Mouse (Mus musculus): ENCODE results near the gene Hist1h2bh. TPM values are rescaled to one million over a fixed set of nuclear protein-coding genes. Genes with fewer than 3 reads are reported as not detected.
"Not testable (repeated sequence)": the region's sequence is repeated elsewhere in the genome, so short reads cannot be mapped to it uniquely, and the experiment has no call there.

Gene Hist1h2bh
- total RNA-seq (2021), result 1 to 10 TPM; 1.7 to 2.1 TPM
- long read RNA-seq, experiment 1, partial matches to known transcripts, result 0 of 1 reads
- long read RNA-seq, experiment 1, other reads (novel, unspliced or antisense), result 0 of 1 reads
- long read RNA-seq, experiment 2, result 0 reads

DNA sequence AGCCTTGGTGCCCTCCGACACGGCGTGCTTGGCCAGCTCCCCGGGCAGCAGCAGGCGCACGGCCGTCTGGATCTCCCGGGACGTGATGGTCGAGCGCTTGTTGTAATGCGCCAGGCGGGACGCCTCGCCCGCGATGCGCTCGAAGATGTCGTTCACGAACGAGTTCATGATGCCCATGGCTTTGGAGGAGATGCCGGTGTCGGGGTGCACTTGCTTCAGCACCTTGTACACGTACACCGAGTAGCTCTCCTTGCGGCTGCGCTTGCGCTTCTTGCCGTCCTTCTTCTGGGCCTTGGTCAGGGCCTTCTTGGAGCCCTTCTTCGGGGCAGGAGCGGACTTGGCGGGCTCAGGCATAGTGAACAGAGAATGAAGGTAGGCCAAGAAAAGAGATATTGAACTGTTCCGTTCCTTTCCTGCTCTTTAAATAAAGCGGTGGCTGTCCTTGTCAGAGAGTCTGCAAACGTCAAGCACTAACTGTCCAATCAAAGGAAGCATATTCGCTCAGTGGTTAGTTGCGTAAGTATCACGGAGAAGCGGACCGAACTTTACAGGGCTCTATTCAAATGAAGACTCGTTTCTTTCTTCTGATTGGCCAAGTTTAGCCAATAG is at the start of gene Hist1h2bh:
Gene Hist1h2bh (minus strand): TSS at position 394 of the 609 bp plus-strand sequence.
- intact Hi-C loops (cut with DNase I), result not testable (repeated sequence)

DNA sequence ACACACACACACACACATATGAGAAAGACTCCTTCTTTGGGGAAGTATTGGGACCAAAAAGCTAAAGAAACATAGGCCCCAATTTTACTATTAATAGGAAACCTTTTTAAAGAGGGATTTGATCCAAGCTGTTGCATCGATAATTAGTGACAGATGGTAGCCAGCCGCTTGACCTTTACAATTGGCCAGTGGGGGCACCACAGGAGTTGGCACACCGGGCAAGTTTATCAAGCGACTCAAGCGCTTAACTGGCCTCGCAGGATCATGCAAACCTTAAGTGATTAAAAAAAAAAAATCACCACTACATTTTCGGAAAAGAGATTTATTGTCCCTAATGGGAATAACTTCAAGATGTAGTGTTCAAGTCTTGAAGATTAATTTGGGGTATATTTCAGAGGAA is 49.4 kb upstream of the Hist1h2bh start:
- intact Hi-C loops (cut with DNase I), result no loop called here
- no peak for DNase-seq

More for the DNA sequence above, at the start of gene Hist1h2bh:
- DNase-seq, result peak; percentile 27 to 57

- intact Hi-C loops (cut with DNase I); DNase-seq: not testable (repeated sequence)
These were observed 48.7 kb upstream of the Hist1h2bh start for GRCm38 (mm10) chr13:23591886-23592285.

GRCm38 (mm10) chr13:23591206-23591605 is 48.0 kb upstream of the Hist1h2bh start:
- no peak for DNase-seq
- intact Hi-C loops (cut with DNase I), result no loop called here

DNA sequence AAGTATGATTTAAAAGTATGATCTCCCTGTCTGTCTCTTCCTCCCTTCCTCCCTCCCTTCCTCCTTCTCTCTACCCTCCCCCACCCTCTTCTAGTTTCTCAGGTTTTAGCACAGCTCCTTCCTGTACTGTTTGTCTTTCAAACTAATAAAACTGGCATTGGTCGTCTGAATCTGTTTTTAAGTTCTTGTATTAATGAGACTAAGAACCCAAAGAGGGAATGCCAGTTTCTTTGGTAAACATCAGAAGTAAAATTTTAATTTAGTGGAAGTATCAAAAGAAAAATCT is 43.7 kb upstream of the Hist1h2bh start:
- no peak for DNase-seq
- intact Hi-C loops (cut with DNase I), result loop anchor here (10.0 kb wide), 1 partner anchor 1872 kb away; the partner anchor contains the start of genes Hist1h2ai, Hist1h2bl and Hist1h3h

DNA sequence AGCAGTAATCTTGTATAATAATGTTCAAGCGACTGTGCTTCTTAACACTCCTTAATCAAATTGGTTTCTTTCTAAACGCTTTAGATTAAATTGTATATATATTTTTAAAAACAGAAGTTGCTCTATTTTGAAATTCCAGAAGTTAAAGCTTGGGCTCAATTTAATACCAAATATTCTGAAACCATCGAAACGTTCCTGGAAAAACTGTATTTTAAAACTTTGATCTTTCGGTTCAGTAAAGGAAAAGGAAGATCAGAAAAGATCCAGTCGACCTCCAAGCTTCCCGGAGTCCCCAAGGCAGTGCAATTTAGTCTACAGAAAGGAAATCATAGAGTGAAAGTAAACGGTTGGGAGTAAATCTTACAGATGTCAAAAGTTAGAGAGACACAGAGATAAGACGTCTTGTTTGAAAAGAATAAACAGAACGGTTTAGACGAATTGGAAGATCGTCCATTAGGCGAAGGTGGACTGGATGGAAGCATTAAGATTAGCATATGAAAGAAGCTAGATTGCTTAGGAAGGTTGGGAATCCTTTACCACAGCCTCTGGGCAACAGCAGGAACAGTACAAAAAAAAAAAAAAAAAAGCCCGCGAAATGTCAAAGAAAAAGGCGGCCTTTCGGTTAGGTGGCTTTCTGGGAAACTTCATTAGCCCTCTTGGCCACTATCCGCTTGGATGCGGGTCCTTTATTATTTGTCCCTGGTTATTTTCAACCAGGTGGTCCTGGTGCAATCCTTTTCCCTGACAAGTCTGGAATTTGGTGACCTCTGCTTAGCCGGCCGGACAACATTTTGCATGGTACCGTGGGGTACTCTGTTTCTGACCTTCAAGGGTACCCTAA is 43.1 kb upstream of the Hist1h2bh start:
- DNase-seq, result no peak
- intact Hi-C loops (cut with DNase I), result loop anchor here (10.0 kb wide), 1 partner anchor 1872 kb away; the partner anchor contains the start of genes Hist1h2ai, Hist1h2bl and Hist1h3h

DNA sequence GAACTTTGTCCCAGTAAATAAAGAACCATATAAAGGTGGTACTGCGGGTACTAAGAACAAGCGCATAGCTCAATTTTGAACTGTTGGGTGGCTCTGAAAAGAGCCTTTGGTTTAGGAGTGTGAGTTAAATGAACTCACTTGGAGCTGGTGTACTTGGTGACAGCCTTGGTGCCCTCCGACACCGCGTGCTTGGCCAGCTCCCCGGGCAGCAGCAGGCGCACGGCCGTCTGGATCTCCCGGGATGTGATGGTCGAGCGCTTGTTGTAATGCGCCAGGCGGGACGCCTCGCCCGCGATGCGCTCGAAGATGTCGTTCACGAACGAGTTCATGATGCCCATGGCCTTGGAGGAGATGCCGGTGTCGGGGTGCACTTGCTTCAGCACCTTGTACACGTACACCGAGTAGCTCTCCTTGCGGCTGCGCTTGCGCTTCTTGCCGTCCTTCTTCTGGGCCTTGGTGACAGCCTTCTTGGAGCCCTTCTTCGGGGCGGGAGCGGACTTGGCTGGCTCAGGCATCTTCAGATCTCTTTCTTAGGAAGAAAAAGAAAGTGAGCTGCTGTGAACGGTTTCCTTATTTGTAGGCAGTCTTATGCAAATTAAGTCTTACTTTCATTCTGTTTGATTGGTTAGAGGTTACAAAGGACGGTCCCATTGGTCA is 42.4 kb upstream of the Hist1h2bh start:
- intact Hi-C loops (cut with DNase I), result loop anchor here (10.0 kb wide), 1 partner anchor 1871 kb away; the partner anchor contains the start of genes Hist1h2ai, Hist1h2bl and Hist1h3h
- peak; percentile 28 to 65 for DNase-seq

GRCm38 (mm10) chr13:23585029-23585441 is 41.8 kb upstream of the Hist1h2bh start:
- intact Hi-C loops (cut with DNase I), result loop anchor here (10.0 kb wide), 1 partner anchor 1870 kb away; the partner anchor contains the start of genes Hist1h2ai, Hist1h2bl and Hist1h3h
- DNase-seq, result peak; percentile 11 to 64

GRCm38 (mm10) chr13:23584331-23584730 is 41.1 kb upstream of the Hist1h2bh start:
- no peak for DNase-seq
- intact Hi-C loops (cut with DNase I), result loop anchor here (5.0 to 10.0 kb wide), 2 partner anchors 163 to 1870 kb away; partner anchors contain the start of genes Hist1h2ai, Hist1h2bb, Hist1h2bl and Hist1h3c

GRCm38 (mm10) chr13:23583387-23584068 is 40.3 kb upstream of the Hist1h2bh start:
- DNase-seq, result no peak
- intact Hi-C loops (cut with DNase I), result loop anchor here (5.0 to 10.0 kb wide), 2 partner anchors 164 to 1869 kb away; partner anchors contain the start of genes Hist1h2ai, Hist1h2bb, Hist1h2bl and Hist1h3c

DNA sequence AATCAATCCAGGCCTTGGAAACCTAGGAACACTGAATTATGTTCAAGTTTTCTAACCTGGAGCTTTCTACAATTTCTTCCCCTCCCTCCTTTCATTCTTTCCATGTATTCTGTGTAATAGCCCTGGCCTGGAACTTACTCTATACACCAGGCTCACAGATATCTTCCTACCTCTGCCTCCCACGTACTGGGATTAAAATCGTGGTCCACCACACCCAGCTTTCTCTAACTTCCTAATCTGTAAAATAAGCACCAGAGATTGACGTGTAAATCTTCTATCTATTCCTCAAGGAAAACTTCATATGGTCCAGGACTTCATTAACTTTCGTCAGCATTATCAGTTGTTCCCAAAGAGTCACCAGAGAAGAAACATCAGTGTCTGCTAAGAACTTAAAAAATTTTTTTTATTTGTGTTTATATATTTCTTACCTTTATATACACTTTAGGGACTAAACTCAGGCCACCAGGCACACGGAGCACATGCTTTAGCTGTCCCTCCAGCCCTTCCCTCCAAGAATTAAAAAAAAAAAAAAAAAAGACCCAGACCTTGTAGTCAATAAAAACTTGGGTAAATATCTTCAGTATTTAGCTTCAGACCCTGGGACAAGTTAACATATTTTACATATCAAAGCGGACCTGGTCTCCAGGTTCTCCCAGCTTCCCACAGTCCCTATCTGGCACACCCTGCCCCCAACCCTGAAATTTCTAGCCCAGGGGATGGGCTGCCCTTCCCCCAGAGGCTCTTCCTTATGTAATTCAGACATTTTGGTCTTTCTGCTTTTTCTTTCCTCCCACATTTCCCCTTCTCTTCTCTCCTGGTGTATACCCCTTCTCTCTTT is 39.2 kb upstream of the Hist1h2bh start:
- intact Hi-C loops (cut with DNase I), result loop anchor here (1.0 to 10.0 kb wide), 3 partner anchors 39 to 1868 kb away; partner anchors contain the start of genes Hist1h2ai, Hist1h2bb, Hist1h2be and Hist1h2bl
- DNase-seq, result no peak

GRCm38 (mm10) chr13:23581408-23582218 is 38.4 kb upstream of the Hist1h2bh start, which contains the start of gene Hist1h4d:
Gene Hist1h4d, plus strand, starts transcription at chr13:23581598.
- intact Hi-C loops (cut with DNase I), result loop anchor here (1.0 to 10.0 kb wide), 3 partner anchors 40 to 1867 kb away; partner anchors contain the start of genes Hist1h2ai, Hist1h2bb, Hist1h2be and Hist1h2bl
- DNase-seq, result peak; percentile 89 to 91

GRCm38 (mm10) chr13:23577835-23578234 is 34.6 kb upstream of the Hist1h2bh start:
- DNase-seq, result no peak
- intact Hi-C loops (cut with DNase I), result no loop called here

- DNase-seq, result no peak
- intact Hi-C loops (cut with DNase I), result no loop called here
These were observed 33.9 kb upstream of the Hist1h2bh start for GRCm38 (mm10) chr13:23576906-23577639.

GRCm38 (mm10) chr13:23576351-23576881 is 33.2 kb upstream of the Hist1h2bh start:
- DNase-seq, result no peak
- intact Hi-C loops (cut with DNase I), result no loop called here

GRCm38 (mm10) chr13:23575864-23576313 is 32.7 kb upstream of the Hist1h2bh start:
- intact Hi-C loops (cut with DNase I); DNase-seq: not testable (repeated sequence)

Data from gastrocnemius, postnatal 36 days (tissue).